Mouse (Mus musculus) limb, embryonic 14.5 days (tissue): ENCODE data around the gene Glce. TPM values are rescaled to one million over a fixed set of nuclear protein-coding genes. Genes with fewer than 3 reads are reported as not detected.

Experiments used
- ATAC-seq: fragments of 200-750 bp; cut with Nextera tagmentation; 2 replicates; pipeline ENCODE4 v1.8.0; 2017; ENCODE audit warnings: low read depth, moderate number of reproducible peaks, moderate TSS enrichment; ENCODE audit not compliant: low FRiP score
- DNase-seq: peaks from one replicate; pipeline ENCODE4 v3.0.0-alpha.2; 2015; ENCODE audit warnings: low spot score
- H3K27ac ChIP-seq: fragments of 300-500 bp; sonication (generic); replicated peaks from 2 replicates; pipeline ENCODE4 v1.5.1; 2014; ENCODE audit warnings: low read depth, mild to moderate bottlenecking, low read length, moderate library complexity, mixed read lengths
- H3K27me3 ChIP-seq: fragments of 300-500 bp; sonication (generic); 2 replicates; pipeline ENCODE4 v1.6.1; 2014; ENCODE audit warnings: low read length, mixed read lengths; ENCODE audit not compliant: control insufficient read depth, insufficient read depth
- H3K36me3 ChIP-seq: fragments of 300-500 bp; sonication (generic); 2 replicates; pipeline ENCODE4 v1.6.1; 2014; ENCODE audit warnings: mild to moderate bottlenecking, low read length, moderate library complexity, mixed read lengths; ENCODE audit not compliant: control insufficient read depth, insufficient read depth
- H3K4me1 ChIP-seq: fragments of 300-500 bp; sonication (generic); 2 replicates; pipeline ENCODE4 v1.6.1; 2014; ENCODE audit warnings: antibody characterized with exemption, low read length, mixed read lengths; ENCODE audit not compliant: control insufficient read depth, insufficient read depth
- H3K4me2 ChIP-seq: fragments of 300-500 bp; sonication (generic); replicated peaks from 2 replicates; pipeline ENCODE4 v1.6.1; 2014; ENCODE audit warnings: low read depth, mild to moderate bottlenecking, low read length, moderate library complexity; ENCODE audit not compliant: severe bottlenecking
- H3K4me3 ChIP-seq: fragments of 300-500 bp; sonication (generic); replicated peaks from 2 replicates; pipeline ENCODE4 v1.5.1; 2014; ENCODE audit warnings: low read length
- H3K9ac ChIP-seq: fragments of 300-500 bp; sonication (generic); 2 replicates; pipeline ENCODE4 v1.6.1; 2014; ENCODE audit warnings: mild to moderate bottlenecking, low read depth, low read length, moderate library complexity; ENCODE audit not compliant: severe bottlenecking
- H3K9me3 ChIP-seq: fragments of 300-500 bp; sonication (generic); 2 replicates; pipeline ENCODE4 v1.6.1; 2016; ENCODE audit warnings: low read length; ENCODE audit not compliant: control insufficient read depth
- POLR2A ChIP-seq: fragments of 200-500 bp; IDR thresholded peaks from 2 replicates; pipeline ENCODE4 v1.8.0; 2012; ENCODE audit warnings: inconsistent platforms, mild to moderate bottlenecking, moderate library complexity, borderline replicate concordance; ENCODE audit not compliant: insufficient read depth, insufficient read length; ENCODE audit errors: extremely low read depth
- WGBS: fragments of 180-500 bp; shearing (Covaris S2); extraction: QIAGEN DNeasy Blood & Tissue Kit; methylation state at CpG from one replicate; pipeline ENCODE4 v1.1.7; 2014; 5-methylcytosine and 5-hydroxymethylcytosine counted together
- polyA plus RNA-seq, 2 experiments: library from polyadenylated mRNA; depleted of rRNA in 1 of 2; stranded (reverse) in 1 of 2; unstranded in 1 of 2; fragments of >200 nt; fragmentation: Nextera tagmentation in 1 of 2; extraction: Ambion mirVana in 1 of 2; gene quantifications; 2 replicates each; pipeline versions ENCODE4 v1.2.1 to v1.2.3; 2012 to 2014

Glce gene
- polyA plus RNA-seq, 2 experiments, result 17.9 to 31.9 TPM

- no peaks in the 10 kb centered on the region for H3K27me3 ChIP-seq
- no peak overlapping the region for H3K27ac ChIP-seq
- 66% methylated on average over 1 of the region's 1 CpGs for WGBS
- H3K36me3 ChIP-seq, result no peaks in the 10 kb centered on the region
- no peak overlapping the region for H3K9ac ChIP-seq
- DNase-seq, result no peak
- no peak for TF ChIP-seq POLR2A
- H3K9me3 ChIP-seq, result no peaks in the 10 kb centered on the region
- no peak for ATAC-seq
- no peak overlapping the region for H3K4me2 ChIP-seq
- H3K4me3 ChIP-seq, result no peak overlapping the region
- H3K4me1 ChIP-seq, result peaks cover 9% of the 10 kb centered on the region
These were observed 1.8 kb upstream of the Glce start for GRCm38 (mm10) chr9:62124266-62124665.

GRCm38 (mm10) chr9:62123496-62123895 lies 1.0 kb upstream of the Glce start:
- Histone ChIP-seq H3K4me2 (peak overlapping the region; percentile 49), H3K4me3 (peak overlapping the region; percentile 90), H3K4me1 (peaks cover 9% of the 10 kb centered on the region), H3K9me3 (no peaks in the 10 kb centered on the region), H3K9ac (peak overlapping the region; percentile 57), H3K36me3 (no peaks in the 10 kb centered on the region), H3K27ac (no peak overlapping the region), H3K27me3 (no peaks in the 10 kb centered on the region)
- ATAC-seq, result no peak
- no peak for TF ChIP-seq POLR2A
- DNase-seq, result no peak
- WGBS, result 53% methylated on average over 3 of the region's 3 CpGs

GRCm38 (mm10) chr9:62121551-62122447 lies 656 bp downstream of the Glce start:
- Histone ChIP-seq H3K9me3 (no peaks in the 10 kb centered on the region), H3K4me3 (peak overlapping the region; percentile 90), H3K36me3 (no peaks in the 10 kb centered on the region), H3K9ac (peak overlapping the region; percentile 93), H3K27me3 (no peaks in the 10 kb centered on the region), H3K4me2 (peak overlapping the region; percentile 82), H3K4me1 (peaks cover 9% of the 10 kb centered on the region), H3K27ac (peak overlapping the region; percentile 94)
- ATAC-seq (peak; percentile 2; the same call in 1 of the 2 replicates), DNase-seq (peak; percentile 20)
- TF ChIP-seq POLR2A, result no peak
- under 1% methylated on average over 53 of the region's 59 CpGs for WGBS

- Histone ChIP-seq H3K27me3 (no peaks in the 10 kb centered on the region), H3K4me3 (no peak overlapping the region), H3K27ac (no peak overlapping the region), H3K4me2 (no peak overlapping the region), H3K9ac (no peak overlapping the region), H3K4me1 (peaks cover 9% of the 10 kb centered on the region), H3K36me3 (no peaks in the 10 kb centered on the region), H3K9me3 (no peaks in the 10 kb centered on the region)
- ATAC-seq, result no peak
- DNase-seq, result no peak
- TF ChIP-seq POLR2A, result no peak
- WGBS, result 68% methylated on average over 3 of the region's 3 CpGs
These were observed 3.7 kb downstream of the Glce start for GRCm38 (mm10) chr9:62118754-62119153.

GRCm38 (mm10) chr9:62115826-62116225 lies 6.6 kb downstream of the Glce start:
- Histone ChIP-seq H3K9me3 (no peaks in the 10 kb centered on the region), H3K9ac (no peak overlapping the region), H3K4me3 (no peak overlapping the region), H3K36me3 (no peaks in the 10 kb centered on the region), H3K4me2 (no peak overlapping the region), H3K27me3 (no peaks in the 10 kb centered on the region), H3K27ac (no peak overlapping the region), H3K4me1 (no peaks in the 10 kb centered on the region)
- ATAC-seq (no peak), DNase-seq (no peak)
- 78% methylated on average over 3 of the region's 3 CpGs for WGBS
- no peak for TF ChIP-seq POLR2A
